Mouse (Mus musculus): ENCODE measurements around the gene Spsb4.

Spsb4 gene

DNA sequence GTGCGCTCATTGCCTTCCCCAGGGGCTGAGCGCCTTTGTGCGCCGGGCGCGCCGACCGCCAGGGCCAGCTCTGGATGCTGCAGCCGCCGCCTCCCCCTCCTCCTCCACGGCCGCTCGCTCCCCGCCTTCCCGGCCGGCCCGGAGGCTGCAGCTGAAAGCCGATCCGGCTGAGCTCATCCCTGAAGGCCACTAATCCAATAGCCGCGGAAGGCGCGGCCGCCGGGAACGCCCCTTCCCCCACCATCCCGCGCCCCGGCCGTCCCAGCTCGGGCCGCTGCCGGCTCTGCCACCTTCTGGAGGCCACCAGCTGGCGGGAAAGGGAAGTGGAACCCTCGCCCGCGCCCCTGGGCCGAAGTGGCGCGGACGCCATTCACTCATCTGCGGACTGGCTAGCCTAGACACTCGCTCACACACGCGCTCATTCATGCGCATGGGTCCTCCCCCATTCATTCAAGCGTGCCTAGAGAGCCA, at the start of gene Spsb4:
Gene Spsb4 (minus strand): TSS at position 167 of the 471 bp plus-strand sequence.
- peak; percentile 35 to 73 for DNase-seq (ENCODE audit: low spot score in 2 of 2)

DNA sequence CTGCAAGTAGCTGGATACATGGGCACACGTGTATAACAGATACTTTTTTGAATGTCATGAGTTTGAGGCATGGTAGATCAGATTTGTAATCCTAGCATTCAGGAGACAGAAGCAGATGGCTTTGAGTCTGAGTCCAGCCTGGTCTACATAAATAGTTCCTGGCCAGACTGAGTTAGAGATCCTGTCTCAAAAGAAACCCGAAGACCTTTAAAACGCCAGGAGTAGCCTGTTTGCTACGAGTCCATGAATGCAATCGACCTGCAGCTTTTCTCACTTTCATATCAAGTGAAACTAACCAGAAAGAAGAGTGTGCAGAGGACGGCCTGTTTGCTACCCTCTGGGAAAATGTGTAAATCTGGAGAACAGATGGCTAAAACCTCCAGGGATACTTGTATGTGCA, 49.1 kb upstream of the Spsb4 start:
- no peak for DNase-seq (ENCODE audit: low spot score in 2 of 2)

DNA sequence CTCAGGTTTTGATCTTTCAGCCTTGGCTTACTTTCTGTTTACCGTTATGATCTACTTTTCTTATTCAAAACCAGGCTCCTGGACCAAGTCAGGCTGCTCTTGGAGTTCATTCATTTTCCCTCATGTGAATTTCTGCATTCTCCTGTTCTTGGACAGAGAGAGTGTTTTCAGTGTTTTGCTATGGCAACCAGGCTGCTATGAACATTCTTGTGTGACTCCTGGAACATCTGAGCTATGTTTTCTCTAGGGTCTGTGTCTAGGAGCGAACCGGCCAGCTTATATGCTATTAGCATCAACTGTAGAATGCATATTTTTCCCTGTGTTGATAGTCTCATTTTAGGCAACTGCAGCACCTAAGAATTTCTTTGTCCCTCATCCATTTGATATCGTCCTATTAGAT, 47.2 kb upstream of the Spsb4 start:
- no peak for DNase-seq (ENCODE audit: low spot score in 2 of 2)

DNA sequence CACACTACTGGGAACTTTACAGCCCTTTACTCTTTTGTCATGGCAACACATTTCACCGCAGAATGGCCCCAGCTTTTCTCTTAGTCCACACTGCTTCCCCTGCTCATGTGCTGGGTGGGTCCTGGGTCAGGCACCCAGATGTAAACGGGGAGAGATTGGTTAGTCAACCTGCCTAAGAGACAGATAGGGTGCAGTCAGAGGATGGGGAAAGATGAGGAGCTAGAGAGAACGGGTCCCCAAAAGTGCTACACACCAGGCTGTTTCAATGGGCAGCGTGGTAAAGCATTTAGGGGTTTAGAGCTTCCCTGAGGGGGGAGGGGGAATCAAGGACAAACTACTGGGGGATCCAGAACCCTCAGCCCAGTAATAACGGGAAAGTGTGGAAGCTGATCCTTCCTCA, 46.6 kb upstream of the Spsb4 start:
- no peak for DNase-seq (ENCODE audit: low spot score in 2 of 2)

DNA sequence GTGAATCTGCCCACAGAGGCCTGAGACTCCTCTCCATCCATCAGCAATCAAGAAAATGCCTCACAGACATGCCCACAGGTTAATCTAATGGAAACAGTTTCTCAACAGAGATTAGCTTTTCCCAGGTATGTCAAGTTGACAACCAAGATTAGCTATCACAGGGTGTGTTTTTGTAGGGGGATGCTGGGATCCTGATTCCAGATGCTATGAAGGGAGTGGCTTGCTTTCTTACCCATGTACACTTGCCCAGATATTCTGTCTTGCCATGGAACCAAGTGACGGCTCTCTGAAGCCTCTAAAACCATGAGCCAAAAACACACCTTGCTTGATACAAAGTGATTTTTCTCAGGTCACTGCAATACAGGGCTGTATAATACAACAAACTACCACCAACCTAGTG, 45.5 kb upstream of the Spsb4 start:
- DNase-seq (ENCODE audit: low spot score in 2 of 2): no peak

DNA sequence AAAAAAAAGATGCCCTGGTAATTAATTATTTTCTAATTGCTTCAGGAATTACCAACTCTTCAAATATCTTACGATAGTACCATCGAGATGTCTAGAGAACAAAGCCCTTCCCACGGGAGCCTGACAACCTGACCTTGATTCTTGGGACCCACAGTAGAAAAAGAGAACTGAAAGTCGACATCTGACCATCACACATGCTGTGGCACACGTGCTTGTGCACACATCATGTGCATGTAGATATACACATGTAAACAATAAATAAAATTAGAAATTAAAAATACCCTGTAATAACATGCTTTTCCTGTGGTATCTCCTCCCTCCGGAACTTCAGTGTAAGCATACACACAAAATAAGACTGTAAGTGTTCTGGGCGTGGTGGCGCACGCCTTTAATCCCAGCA, 43.1 kb upstream of the Spsb4 start:
- DNase-seq (ENCODE audit: low spot score in 2 of 2): no peak

DNA sequence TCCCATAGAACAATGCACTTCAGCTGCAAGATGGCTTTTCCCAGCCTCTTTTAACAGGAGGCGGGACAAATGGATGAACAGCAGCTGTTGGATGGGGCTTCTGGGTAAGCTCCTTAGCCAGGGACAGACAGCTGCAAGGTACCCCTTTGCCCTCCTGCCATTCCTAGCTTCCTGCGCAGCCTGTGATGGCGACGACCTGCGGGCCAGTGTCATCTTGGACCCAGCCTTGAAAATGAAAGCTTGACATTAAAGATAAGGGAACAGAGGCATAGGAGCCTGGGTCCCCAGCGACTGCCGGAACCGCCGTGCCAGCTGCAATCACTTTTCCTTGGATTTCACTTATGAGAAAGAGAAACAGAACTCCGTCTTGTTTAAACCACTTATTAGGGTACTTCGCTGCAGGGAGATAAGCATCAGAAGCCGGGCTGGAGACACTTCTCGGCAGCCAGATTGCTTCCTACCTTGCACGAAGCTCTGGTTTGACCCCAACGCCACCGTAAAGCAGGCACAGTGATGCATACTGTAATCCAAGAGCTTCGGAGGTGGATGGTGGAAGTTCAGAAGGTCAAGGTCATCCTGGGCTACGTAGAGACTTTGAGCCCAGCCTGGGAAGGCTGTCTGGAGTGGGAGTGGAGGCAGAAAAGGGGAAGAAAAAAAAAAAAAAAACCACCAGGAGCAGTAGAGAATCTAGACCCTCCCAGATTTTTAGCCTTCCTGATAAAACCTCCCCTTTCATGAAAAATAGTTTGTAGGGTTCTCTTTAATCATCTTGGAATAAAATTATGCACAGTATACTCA, 38.1 kb upstream of the Spsb4 start:
- DNase-seq (ENCODE audit: low spot score in 2 of 2): no peak

DNA sequence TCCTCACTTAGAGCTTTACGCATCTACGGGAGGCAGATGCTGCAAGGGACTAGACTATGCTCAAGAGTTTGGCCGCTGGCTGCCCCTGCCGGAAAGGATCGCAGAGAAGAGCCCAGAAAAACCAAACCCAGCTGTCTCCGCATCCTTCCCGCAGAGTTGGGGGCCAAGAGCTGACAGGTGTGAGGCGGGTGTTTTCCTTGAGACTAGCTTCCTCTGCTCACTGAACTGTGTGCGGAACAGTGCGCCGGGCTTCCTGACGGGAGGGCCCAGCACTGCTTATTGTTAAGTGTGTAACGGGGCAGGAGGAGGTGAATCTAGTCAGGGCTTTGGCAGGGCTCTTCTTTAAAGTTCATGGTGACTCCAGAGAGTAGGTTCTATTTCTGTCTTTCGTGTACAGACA, 37.3 kb upstream of the Spsb4 start:
- no peak for DNase-seq (ENCODE audit: low spot score in 2 of 2)

DNA sequence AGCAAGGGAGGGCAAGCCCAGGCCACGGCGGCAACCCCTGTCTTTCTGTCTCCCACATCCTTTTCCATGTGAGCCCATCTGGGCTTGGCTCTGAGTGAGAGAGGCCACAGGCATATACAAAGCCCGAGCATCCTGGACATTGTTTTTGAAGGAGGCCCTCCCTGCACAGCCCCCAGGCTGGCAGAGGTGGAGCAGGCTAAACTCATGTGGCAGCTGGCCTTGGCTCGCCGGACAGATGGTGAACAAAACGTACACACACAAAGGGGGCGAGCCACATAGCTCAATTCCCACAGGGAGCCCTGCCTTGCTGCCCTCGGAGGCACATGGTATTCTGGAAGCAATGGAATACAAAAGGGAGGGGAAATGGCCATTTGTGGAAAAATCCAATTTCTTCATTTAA, 32.5 kb upstream of the Spsb4 start:
- DNase-seq (ENCODE audit: low spot score in 2 of 2): no peak

DNA sequence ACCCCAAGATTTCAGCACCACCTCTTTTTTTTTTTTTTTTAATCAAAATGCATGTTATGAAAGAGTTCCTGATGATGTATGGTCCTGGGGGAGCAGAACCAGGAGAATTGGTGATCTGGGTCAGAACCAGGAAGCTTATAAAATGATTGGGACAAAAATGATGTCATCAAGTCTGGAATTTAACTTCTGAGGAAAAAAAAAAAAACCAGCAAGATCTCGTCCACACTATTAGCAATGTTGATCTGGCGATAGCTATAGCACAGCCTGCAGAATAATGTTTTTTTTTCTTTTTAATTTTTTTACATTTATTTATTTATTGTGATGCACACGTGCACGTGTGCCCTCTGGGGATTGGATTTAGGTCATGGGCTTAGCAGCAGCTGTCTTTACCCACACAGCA, 27.6 kb upstream of the Spsb4 start:
- DNase-seq (ENCODE audit: low spot score in 2 of 2): no peak

DNA sequence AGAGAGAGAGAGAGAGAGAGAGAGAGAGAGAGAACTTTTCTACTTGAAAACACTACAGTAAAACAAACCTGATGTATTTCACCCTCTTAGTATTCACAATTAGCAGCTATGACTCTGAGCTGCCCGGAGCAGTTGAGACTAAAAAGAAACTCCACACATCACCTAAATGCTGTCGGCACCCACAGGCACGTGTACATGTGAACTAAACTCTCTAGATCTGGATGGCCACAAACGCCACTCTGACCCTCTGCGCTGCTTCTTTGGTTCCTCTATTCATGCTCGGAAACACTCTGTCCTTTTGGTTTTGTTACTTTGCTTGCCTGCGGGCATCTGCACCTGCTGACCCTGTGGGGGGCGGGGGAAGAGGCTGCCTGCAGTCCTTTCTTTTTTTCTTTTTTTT, 23.0 kb upstream of the Spsb4 start:
- DNase-seq (ENCODE audit: low spot score in 2 of 2): no peak

DNA sequence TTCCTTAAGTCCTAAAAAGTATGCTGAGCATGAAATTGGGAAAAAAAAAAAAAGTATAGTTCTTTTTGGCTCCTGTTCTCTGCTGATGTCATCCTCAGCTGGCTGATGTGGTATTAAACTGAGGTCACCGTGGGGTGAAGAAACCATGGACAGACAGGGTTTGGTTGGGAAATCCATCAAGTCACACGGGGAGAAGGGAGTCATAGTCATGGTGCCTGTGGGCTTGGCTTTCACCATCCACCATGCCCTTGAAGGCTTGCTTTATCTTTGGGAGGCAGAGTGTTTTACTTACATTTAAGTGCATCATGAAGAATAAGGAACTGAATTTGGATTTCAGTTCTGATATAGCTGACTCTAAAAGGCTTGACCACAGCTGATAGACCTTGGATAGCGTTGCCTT, 19.4 kb upstream of the Spsb4 start:
- no peak for DNase-seq (ENCODE audit: low spot score in 2 of 2)

DNA sequence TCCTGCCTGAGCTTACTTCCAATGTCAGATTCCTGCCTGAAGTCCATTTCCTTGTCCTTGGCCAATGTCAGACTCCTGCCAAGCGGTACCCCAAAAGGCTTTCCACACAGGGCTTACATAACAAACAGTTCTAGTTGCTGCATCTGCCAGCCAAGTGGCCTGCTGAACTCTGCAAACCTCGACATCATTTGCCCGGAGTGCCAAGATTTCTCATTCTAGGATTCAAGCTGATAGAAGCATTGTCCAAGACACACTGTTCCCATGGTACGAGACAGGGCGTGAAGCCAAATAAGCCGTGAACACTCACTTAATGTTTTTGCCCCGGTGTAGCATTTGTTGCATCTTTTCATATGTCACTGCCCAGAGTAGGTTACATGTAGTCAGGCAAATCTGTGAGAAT, 18.0 kb upstream of the Spsb4 start:
- DNase-seq (ENCODE audit: low spot score in 2 of 2): no peak

DNA sequence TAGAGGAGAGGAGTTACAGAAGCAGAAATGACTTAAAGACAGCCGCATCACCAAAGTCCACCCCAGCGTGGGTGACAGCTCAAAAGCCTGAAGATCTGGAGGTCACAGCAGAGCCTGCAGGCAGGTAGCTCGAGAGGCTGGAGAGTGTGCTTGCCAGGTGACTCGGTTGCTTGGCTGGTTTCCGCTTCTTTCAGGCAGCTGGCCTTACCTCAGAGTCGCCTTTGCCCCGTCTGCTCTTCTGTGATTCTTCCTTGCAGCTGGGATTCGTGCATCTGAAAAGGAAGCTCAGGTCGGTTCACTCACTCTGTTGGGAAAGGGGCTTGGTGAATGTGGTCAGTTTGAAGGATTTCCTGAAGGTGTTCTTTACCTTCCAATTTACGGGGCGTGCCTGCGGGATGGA, 8.7 kb upstream of the Spsb4 start:
- no peak for DNase-seq (ENCODE audit: low spot score in 2 of 2)

DNA sequence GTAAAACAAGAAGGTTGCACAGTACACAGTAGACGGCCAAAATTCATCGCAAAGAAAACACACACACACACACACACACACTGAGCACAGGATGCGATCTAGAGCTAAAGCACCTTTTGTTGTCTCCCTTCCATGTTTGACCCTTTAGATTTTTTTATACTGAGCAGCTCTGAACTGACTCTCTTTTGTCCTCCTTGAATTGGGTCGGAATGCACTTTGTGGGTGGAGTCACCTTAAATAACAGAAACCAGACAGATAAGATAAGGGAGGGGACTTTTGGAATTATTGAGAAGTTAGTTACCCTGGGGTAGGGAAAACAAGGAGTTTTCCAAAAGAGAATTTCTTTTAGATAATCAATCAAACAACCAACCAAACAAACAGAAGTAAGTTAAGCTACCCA, 7.4 kb upstream of the Spsb4 start:
- no peak for DNase-seq (ENCODE audit: low spot score in 2 of 2)

DNA sequence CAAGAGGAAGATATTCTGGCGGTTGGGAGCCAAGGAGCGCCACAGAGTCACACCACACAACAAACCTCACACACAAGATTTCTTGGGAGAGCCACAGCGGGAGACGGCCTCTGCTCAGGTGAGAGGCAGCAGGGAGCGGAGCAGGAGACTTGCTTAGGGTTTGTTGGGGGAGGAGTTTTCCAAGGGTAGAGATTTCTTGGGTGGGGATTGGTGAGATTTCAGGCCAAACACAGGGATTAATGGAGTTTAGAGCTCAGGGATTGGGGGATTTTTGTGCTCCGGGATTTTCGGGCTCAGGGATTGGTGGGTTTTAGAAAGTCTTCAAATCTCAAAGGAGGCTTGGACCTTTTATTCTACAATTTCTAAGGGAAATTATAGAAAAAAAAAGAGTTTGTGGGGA, 5.8 kb upstream of the Spsb4 start:
- no peak for DNase-seq (ENCODE audit: low spot score in 2 of 2)

DNA sequence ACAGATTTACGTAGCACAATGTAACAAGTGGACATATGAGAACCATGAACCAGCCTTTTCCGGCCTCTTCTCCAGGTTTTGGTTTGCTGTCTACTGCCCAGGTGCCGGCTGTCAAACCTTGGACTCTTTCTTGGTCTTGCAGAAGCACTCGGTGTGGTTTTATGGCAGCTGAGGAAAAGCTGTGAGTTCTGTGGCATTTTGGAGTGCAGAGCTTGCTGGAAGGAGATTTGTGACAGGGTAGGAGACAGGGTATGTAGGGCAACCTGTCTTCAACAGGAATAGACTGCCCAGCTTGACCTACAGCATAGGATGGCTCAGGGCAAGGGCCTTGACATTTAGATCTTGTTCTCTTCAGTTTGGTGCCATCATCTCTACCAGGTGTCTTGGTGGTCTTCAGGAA, 4.3 kb upstream of the Spsb4 start:
- no peak for DNase-seq (ENCODE audit: low spot score in 2 of 2)

DNA sequence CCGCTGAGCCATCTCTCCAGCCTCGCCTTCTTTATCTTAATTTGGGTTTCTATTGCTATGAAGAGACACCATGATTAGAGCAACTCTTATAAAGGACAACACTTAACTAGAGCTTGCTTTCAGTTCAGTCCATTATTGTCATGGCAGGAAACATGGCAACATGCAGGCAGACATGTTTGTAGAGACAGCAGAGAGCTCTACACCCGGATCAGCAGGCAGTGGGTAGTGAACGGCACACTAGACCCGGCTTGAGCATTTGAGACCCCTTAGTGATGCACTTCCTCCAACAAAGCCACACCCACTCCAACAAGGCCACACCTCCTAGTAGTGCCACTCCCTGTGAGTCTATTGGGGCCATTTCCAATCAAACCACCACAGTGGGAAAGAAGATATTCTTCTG, 3.7 kb upstream of the Spsb4 start:
- DNase-seq (ENCODE audit: low spot score in 2 of 2): no peak

DNA sequence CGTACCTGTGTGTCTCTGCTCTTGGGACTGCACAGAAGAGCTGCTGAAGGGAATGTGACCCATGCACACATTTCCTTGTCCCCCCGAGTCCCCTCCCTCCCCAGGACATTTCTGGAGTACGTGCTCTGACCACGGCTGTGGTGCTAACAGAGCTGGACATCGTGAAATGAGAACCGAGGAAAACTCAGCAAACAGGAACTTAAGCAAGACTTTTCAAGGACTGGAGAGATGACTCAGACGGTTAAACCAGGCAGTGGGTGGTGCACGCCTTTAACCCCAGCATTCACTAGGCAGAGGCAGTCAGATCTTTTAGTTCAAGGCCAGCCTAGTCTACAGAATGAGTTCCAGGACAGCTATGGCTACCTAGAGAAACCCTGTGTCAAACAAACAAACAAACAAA, 1.5 kb upstream of the Spsb4 start:
- DNase-seq (ENCODE audit: low spot score in 2 of 2): no peak

DNA sequence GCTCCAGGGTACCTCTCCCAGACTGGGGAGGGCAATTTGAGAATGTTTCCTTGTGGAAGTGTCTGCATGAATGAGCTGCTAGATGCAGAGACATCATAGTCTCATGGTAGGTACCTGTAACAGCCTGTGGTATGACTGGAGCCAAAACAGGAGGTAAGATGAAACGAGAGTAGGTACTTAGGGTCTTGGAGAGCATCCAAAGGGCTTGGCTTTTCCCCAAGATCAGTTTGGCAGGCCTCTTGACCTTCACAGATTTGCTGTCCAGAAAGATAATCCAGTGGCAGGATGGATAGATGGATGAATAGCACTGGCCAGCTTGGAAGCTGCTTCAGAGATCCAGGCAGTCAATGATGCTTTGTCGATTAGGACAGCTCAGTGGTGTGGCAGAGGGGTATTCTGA, 1.0 kb upstream of the Spsb4 start:
- no peak for DNase-seq (ENCODE audit: low spot score in 2 of 2)

DNA sequence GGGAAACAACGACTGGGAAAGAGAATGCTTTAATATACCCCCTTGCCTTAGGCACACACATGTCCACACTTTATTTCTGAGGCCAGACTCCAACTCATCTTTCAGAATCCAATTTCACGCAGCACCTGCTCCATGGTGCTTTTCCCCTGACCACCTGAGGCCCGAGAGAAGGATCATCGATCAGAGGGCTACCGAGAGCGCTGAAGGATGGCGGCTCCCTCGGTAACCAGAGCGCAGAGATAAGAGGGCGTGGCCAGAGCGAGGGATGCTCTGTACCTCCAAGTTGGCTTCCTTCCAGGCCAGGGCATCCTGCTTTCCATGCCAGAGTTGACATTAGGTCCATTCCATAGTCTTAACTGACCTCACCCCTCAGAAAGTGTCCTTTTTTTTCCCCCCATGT, 588 bp upstream of the Spsb4 start:
- no peak for DNase-seq (ENCODE audit: low spot score in 2 of 2)

DNA sequence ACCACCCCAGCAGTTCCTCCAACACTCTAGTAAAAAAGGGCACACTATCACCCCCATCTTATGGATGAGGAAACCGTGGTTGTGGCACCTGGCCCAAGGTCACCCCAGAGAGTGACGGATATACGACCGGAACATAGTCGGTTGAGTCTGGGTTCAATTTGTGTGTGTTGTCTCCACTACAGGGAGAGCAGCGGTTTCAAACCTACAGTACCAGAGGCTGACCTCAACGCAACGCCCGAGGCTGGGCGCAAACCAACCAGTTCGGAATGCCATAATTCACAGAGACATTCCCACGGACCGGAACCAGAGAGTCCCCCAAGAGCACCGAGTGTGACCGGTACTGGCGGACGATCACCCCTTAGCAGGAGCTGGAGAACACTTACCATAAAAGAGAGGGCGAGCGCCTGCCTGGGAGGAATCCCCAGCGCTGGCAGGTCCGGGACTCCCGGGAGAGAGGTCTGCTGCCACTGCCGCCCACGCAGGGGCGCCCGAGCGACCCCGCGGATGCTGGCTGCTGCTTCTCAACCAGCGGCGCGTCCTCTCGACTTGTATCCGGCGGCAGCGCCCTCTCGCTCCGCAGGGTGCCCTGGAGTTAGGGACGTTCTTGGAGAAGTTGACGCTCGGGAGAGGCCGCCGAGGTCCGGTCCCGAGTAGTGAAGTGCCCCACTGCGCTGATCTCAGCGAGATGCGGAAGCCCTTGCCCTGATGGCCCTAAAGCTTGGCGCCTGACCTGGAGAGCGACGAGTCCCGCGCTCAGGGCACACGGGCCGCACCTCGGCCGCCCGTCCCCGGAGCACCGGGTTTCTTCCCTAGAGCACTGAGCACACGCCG, 617 bp downstream of the Spsb4 start:
- DNase-seq (ENCODE audit: low spot score in 2 of 2): peak in 1 of 2 experiments; percentile 66

DNA sequence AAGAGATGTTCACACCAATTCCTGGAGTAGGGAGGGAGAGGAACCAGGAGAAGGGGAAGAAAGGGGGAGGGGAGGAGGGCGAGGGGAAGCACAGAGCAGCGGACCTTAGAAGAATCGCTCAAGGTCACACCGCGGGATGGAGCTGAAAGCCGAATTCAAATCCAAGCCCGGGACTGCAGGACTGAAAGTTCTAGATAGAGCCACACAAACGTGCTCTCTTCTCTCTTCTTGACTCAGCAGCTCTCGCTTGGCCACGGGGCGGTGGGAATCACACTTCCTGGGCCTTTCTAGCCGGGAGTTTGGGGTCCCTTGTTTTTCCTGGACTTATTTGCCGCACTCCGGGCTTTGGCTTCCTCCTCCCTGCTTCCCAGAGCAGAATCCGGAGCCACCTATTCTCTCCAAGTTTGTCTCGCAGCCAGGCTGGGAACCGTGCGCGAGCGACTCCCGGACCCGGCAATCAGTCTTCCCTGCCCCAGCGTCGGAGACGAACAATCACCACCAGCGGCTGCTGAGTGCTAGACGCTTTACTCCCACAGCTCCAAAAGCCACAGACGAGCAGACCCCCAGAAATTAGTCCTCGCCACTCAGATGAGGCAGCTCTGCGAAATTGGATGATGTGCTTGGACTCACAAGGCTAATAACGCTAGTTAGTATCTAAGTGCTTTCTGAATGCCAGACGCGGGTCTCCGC, 1.4 kb downstream of the Spsb4 start:
- DNase-seq (ENCODE audit: low spot score in 2 of 2): no peak

Measured in spleen, postnatal 4 days (tissue).